Mouse (Mus musculus): Measurements from ENCODE around the gene Gdap1l1. TPM values are rescaled to one million over a fixed set of nuclear protein-coding genes. Genes with fewer than 3 reads are reported as not detected.
"Not testable (repeated sequence)": the region's sequence is repeated elsewhere in the genome, so short reads cannot be mapped to it uniquely, and the experiment has no call there.

The Gdap1l1 gene
- polyA plus RNA-seq, 1 experiment from 2014 or later = 82.0 TPM

DNA sequence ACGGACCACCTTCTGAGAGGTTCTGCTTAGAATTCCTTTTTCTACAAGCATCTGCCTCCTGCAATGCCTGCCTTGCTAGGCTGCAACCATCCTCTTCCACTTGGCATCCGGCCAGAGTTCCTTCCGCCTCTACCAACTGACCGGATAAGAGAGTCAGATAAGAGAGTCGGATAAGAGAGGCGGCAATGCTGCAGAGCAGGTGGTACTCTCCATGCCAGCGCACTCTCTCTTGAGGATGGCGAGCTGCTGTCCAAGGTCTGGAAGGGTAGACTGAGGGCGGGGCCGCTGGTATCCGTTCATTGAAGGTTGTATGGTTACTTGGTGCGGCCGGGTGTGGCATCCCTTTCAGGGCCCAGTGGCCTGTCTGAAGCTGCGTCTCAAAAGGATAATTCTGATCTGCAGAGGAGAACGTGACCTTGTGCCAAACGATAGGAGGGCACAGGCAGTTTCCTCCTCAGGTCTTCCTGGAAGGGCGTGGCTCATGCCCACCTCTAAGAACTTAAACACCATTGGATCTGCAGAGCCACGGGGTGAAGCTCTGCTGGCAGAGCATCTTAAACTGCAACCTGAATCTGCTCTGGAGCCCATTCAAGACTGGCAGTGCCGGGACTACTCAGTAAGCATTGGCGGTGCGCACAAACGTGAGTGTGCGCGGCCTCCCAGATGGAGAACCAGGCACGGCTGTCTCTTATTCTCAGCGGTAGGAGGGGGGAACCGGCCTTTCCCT lies 20.4 kb downstream of the Gdap1l1 start:
- 0 out of 2 replicates have a peak, but pooled peaks cover 4% of the 10 kb centered on the region for H3K27me3 ChIP-seq
- peak; percentile 13; the same call in 1 of the 2 replicates for ATAC-seq
- H3K9ac ChIP-seq = no peak overlapping the region
- peak overlapping the region; percentile 37 for H3K4me2 ChIP-seq
- 55% methylated on average over 27 of the region's 27 CpGs for WGBS
- peaks cover 18% of the 10 kb centered on the region for H3K36me3 ChIP-seq (ENCODE audit: poor library complexity, severe bottlenecking)
- 0 out of 2 replicates have a peak overlapping the region, but pooled peaks have one; percentile 6 for H3K27ac ChIP-seq
- H3K4me3 ChIP-seq = no peak overlapping the region
- 0 out of 2 replicates have a peak, but pooled peaks cover 7% of the 10 kb centered on the region for H3K4me1 ChIP-seq
- H3K9me3 ChIP-seq (replicated peaks) = no peaks in the 10 kb centered on the region

DNA sequence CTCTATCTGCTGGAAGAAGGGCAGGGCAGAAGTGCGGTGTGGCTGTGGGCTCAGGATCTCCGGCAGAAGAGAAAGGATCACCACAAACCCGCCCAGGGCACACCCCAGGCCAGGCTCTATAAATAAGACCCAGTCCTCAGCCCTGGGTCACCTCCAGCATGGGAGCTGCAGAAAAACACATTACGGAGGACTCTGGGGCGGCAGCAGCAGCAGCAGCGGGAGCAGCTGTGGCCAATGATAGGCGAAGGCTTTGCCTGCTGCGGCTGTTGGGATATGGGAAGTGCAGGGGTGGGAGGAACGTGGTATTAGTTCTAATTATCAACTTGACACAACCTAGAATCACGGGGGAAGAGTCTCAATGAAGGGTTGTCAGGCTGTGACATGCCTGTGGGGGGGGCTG lies 21.1 kb downstream of the Gdap1l1 start:
- Histone ChIP-seq H3K4me1 (0 out of 2 replicates have a peak, but pooled peaks cover 7% of the 10 kb centered on the region), H3K27ac (0 out of 2 replicates have a peak overlapping the region, but pooled peaks have one; percentile 6), H3K9ac (no peak overlapping the region), H3K9me3 (replicated peaks) (no peaks in the 10 kb centered on the region), H3K4me2 (peak overlapping the region; percentile 37), H3K27me3 (0 out of 2 replicates have a peak, but pooled peaks cover 4% of the 10 kb centered on the region), H3K4me3 (no peak overlapping the region), H3K36me3 (ENCODE audit: poor library complexity, severe bottlenecking) (peaks cover 11% of the 10 kb centered on the region)
- WGBS = 48% methylated on average over 10 of the region's 10 CpGs
- ATAC-seq = peak; percentile 19; the same call in 1 of the 2 replicates

DNA sequence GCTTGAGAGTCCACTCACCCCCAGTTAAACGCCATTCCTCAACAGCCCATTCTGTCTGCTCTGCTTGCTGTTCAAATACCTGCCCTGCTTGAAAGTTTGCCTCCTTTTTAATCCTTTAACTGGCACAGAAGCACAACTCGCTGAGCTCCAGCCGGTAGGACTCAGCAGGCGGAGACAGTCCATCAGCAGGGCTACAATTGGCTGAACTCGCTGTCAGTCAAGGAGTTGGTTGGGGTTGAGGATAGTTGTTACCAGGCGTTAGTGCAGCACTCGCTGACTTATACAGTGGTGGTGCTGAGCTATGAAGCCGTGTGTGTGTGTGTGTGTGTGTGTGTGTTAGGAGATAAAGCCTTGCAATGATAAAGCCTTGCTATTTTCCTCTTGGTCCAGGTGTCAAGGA lies 22.3 kb downstream of the Gdap1l1 start:
- Histone ChIP-seq H3K4me3 (no peak overlapping the region), H3K9ac (no peak overlapping the region), H3K36me3 (ENCODE audit: poor library complexity, severe bottlenecking) (no peaks in the 10 kb centered on the region), H3K9me3 (replicated peaks) (no peaks in the 10 kb centered on the region), H3K27ac (no peak overlapping the region), H3K4me2 (no peak overlapping the region), H3K27me3 (0 out of 2 replicates have a peak, but pooled peaks cover 4% of the 10 kb centered on the region), H3K4me1 (0 out of 2 replicates have a peak, but pooled peaks cover 7% of the 10 kb centered on the region)
- ATAC-seq = no peak
- WGBS = 90% methylated on average over 8 of the region's 8 CpGs

GRCm38 (mm10) chr2:163461307-163461706 lies 23.0 kb downstream of the Gdap1l1 start:
- H3K4me1 ChIP-seq; H3K9ac ChIP-seq; ATAC-seq; H3K27ac ChIP-seq; H3K27me3 ChIP-seq; H3K4me2 ChIP-seq; H3K36me3 ChIP-seq (ENCODE audit: poor library complexity, severe bottlenecking); H3K4me3 ChIP-seq; H3K9me3 ChIP-seq (replicated peaks): not testable (repeated sequence)
- 95% methylated on average over 9 of the region's 9 CpGs for WGBS

DNA sequence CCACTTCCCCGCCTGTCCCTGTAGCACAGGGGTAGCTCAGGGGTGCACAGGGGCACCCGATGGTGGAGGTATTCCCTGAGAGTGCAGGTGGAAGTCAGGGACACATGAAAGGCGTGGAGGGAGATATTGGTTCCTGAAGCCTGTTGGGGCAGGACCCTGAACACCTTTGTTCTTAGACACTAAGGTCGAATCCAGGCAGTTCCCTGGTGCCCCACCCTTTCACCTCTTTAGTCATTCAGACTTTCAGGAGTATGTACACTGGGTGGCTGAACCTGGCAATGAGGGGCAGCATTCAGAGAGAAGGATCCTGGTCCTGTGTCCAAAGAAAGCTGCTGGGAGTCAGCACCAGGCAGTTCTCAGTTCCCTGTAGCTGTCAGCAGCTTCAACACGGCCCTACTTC lies 24.1 kb downstream of the Gdap1l1 start:
- no peak overlapping the region for H3K4me3 ChIP-seq
- WGBS = 81% methylated on average over 5 of the region's 5 CpGs
- H3K27ac ChIP-seq = no peak overlapping the region
- 0 out of 2 replicates have a peak, but pooled peaks cover 4% of the 10 kb centered on the region for H3K27me3 ChIP-seq
- H3K36me3 ChIP-seq (ENCODE audit: poor library complexity, severe bottlenecking) = peaks cover 10% of the 10 kb centered on the region
- H3K9me3 ChIP-seq (replicated peaks) = no peaks in the 10 kb centered on the region
- 0 out of 2 replicates have a peak, but pooled peaks cover 7% of the 10 kb centered on the region for H3K4me1 ChIP-seq
- ATAC-seq = no peak
- H3K9ac ChIP-seq = no peak overlapping the region
- H3K4me2 ChIP-seq = no peak overlapping the region

DNA sequence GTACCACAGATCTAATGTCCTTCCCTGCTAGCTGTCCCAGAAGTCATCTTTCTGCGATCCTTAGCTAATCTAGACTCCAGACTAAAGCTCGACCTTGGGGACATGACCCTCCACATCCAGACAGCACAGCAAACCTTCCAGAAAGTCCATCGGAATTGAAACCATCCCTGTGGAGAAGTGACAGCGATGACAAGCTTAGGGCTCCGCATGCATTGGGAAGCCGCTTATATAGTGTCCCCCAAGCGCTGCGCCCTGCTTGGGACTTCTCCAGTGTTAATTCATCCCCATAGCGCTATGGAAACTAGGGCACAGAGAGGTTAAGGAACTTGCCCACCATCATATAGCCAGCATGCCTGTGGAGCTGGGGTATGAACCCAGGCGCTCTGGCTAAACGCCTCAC lies 24.5 kb downstream of the Gdap1l1 start:
- WGBS = 86% methylated on average over 11 of the region's 11 CpGs
- no peak overlapping the region for H3K27ac ChIP-seq
- 0 out of 2 replicates have a peak, but pooled peaks cover 7% of the 10 kb centered on the region for H3K4me1 ChIP-seq
- H3K9ac ChIP-seq = no peak overlapping the region
- no peak for ATAC-seq
- no peak overlapping the region for H3K4me2 ChIP-seq
- peaks cover 14% of the 10 kb centered on the region for H3K36me3 ChIP-seq (ENCODE audit: poor library complexity, severe bottlenecking)
- no peaks in the 10 kb centered on the region for H3K9me3 ChIP-seq (replicated peaks)
- 0 out of 2 replicates have a peak, but pooled peaks cover 2% of the 10 kb centered on the region for H3K27me3 ChIP-seq
- H3K4me3 ChIP-seq = no peak overlapping the region

- no peaks in the 10 kb centered on the region for H3K9me3 ChIP-seq (replicated peaks)
- H3K27me3 ChIP-seq = no peaks in the 10 kb centered on the region
- no peak overlapping the region for H3K4me3 ChIP-seq
- no peak overlapping the region for H3K9ac ChIP-seq
- WGBS = 71% methylated on average over 10 of the region's 10 CpGs
- ATAC-seq = no peak
- no peak overlapping the region for H3K27ac ChIP-seq
- peaks cover 19% of the 10 kb centered on the region for H3K36me3 ChIP-seq (ENCODE audit: poor library complexity, severe bottlenecking)
- H3K4me1 ChIP-seq = 0 out of 2 replicates have a peak, but pooled peaks cover 7% of the 10 kb centered on the region
- H3K4me2 ChIP-seq = no peak overlapping the region
These were observed 25.0 kb downstream of the Gdap1l1 start for GRCm38 (mm10) chr2:163463251-163463769.

DNA sequence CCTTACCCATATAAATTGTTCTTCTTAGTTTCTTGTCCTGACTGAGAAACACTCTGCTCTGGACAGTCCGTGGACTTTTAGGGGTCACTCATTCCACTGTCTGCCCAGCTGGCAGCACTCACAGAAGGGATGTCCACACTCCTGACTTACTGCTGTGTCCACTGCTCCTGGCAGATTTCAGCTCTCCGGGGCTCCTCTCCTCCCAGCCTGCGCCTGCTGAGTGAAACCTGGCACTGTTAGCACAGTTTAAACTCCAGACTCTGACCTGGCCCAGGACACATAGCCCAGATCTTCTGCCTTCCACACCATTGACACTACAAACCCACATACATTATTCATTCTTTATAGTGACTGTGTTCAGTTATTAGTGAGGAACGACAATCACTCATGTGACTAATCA lies 25.7 kb downstream of the Gdap1l1 start:
- H3K4me3 ChIP-seq = no peak overlapping the region
- H3K9ac ChIP-seq = no peak overlapping the region
- 0 out of 2 replicates have a peak, but pooled peaks cover 4% of the 10 kb centered on the region for H3K4me1 ChIP-seq
- H3K27ac ChIP-seq = no peak overlapping the region
- ATAC-seq = no peak
- no peaks in the 10 kb centered on the region for H3K9me3 ChIP-seq (replicated peaks)
- H3K27me3 ChIP-seq = no peaks in the 10 kb centered on the region
- 81% methylated on average over 4 of the region's 4 CpGs for WGBS
- H3K36me3 ChIP-seq (ENCODE audit: poor library complexity, severe bottlenecking) = peaks cover 25% of the 10 kb centered on the region
- no peak overlapping the region for H3K4me2 ChIP-seq

GRCm38 (mm10) chr2:163464562-163464961 lies 26.3 kb downstream of the Gdap1l1 start:
- no peaks in the 10 kb centered on the region for H3K9me3 ChIP-seq (replicated peaks)
- no peak overlapping the region for H3K4me2 ChIP-seq
- no peak overlapping the region for H3K9ac ChIP-seq
- WGBS = 81% methylated on average over 6 of the region's 6 CpGs
- no peak overlapping the region for H3K27ac ChIP-seq
- H3K4me3 ChIP-seq = no peak overlapping the region
- no peak for ATAC-seq
- H3K27me3 ChIP-seq = no peaks in the 10 kb centered on the region
- H3K36me3 ChIP-seq (ENCODE audit: poor library complexity, severe bottlenecking) = peaks cover 30% of the 10 kb centered on the region
- H3K4me1 ChIP-seq = no peaks in the 10 kb centered on the region

GRCm38 (mm10) chr2:163466771-163467170 lies 28.5 kb downstream of the Gdap1l1 start:
- Histone ChIP-seq H3K27me3 (no peaks in the 10 kb centered on the region), H3K27ac (no peak overlapping the region), H3K4me3 (no peak overlapping the region), H3K4me2 (no peak overlapping the region), H3K9ac (no peak overlapping the region), H3K9me3 (replicated peaks) (no peaks in the 10 kb centered on the region), H3K4me1 (peaks cover 9% of the 10 kb centered on the region), H3K36me3 (ENCODE audit: poor library complexity, severe bottlenecking) (peaks cover 35% of the 10 kb centered on the region)
- WGBS = 78% methylated on average over 8 of the region's 8 CpGs
- ATAC-seq = no peak

- no peaks in the 10 kb centered on the region for H3K27me3 ChIP-seq
- no peak overlapping the region for H3K27ac ChIP-seq
- no peak overlapping the region for H3K4me3 ChIP-seq
- 92% methylated on average over 6 of the region's 6 CpGs for WGBS
- H3K9ac ChIP-seq = no peak overlapping the region
- no peak for ATAC-seq
- H3K9me3 ChIP-seq (replicated peaks) = no peaks in the 10 kb centered on the region
- no peak overlapping the region for H3K4me2 ChIP-seq
- H3K4me1 ChIP-seq = peaks cover 12% of the 10 kb centered on the region
- peaks cover 35% of the 10 kb centered on the region for H3K36me3 ChIP-seq (ENCODE audit: poor library complexity, severe bottlenecking)
These were observed 29.3 kb downstream of the Gdap1l1 start for GRCm38 (mm10) chr2:163467585-163467984.

DNA sequence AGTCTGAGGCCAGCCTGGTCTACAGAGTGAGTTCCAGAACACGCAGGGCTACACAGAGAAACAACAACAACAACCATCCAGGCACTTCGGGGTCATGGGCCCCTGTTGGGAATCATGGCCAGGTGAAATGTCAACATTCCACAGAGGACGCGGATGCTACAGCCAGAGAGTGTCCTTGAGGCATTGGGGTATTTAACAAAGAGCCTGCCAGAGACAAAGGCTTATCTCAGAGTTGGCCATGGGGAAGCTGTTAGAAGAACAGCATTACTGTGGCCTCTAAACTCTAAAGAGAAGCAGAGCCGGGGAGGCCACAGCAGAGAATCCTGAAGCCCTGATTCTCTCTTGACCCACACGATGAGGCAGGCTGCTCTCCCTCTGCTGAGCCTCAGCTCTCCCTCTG lies 30.6 kb downstream of the Gdap1l1 start:
- no peaks in the 10 kb centered on the region for H3K9me3 ChIP-seq (replicated peaks)
- no peak for ATAC-seq
- whole genome bisulfite sequencing = 97% methylated on average over 6 of the region's 6 CpGs
- H3K4me2 ChIP-seq = no peak overlapping the region
- no peak overlapping the region for H3K27ac ChIP-seq
- no peaks in the 10 kb centered on the region for H3K27me3 ChIP-seq
- no peak overlapping the region for H3K9ac ChIP-seq
- no peak overlapping the region for H3K4me3 ChIP-seq
- H3K36me3 ChIP-seq (ENCODE audit: poor library complexity, severe bottlenecking) = peaks cover 35% of the 10 kb centered on the region
- peaks cover 12% of the 10 kb centered on the region for H3K4me1 ChIP-seq

All from forebrain, embryonic 13.5 days (tissue).